ENCODE assay signal across 7 mouse cellular contexts in genomic region chr5:92312046-92312715, GRCm38 (mm10). TPM values are rescaled to one million over a fixed set of nuclear protein-coding genes. Genes with fewer than 3 reads are reported as not detected.
DNase-seq lines count a peak whose midpoint lies in the region; TF ChIP-seq lines count a peak whose summit lies in the region.

No protein-coding gene starts in this region.

- TF ChIP-seq RAD21 in CH12.LX (IDR thresholded peaks at IDR 0.05; ENCODE audit: low read depth, low read length): peak; percentile 96

- H3K27ac ChIP-seq in CH12.LX (ENCODE audit: insufficient read depth, low read depth): no peak overlapping the region
- no peak overlapping the region for H3K27ac ChIP-seq in cortical plate, adult 2 months (ENCODE audit: insufficient read depth, low read length)
- no peak overlapping the region for H3K27ac ChIP-seq in heart, embryonic 10.5 days

- peaks cover 25% of the 10 kb centered on the region for H3K79me2 ChIP-seq in CH12.LX (replicated peaks; ENCODE audit: control insufficient read depth, extremely low read depth, insufficient read depth, poor library complexity, severe bottlenecking)

- no peak overlapping the region for H3K4me3 ChIP-seq in CH12.LX (replicated peaks in 1 of 3; ENCODE audit: low read depth in 2 of 3, low read length in 2 of 3, poor library complexity in 1 of 3)
- H3K4me3 ChIP-seq in cortical plate, adult 2 months (ENCODE audit: insufficient read depth, low read length): no peak overlapping the region
- no peak overlapping the region for H3K4me3 ChIP-seq in heart, embryonic 10.5 days

- no peaks in the 10 kb centered on the region for H3K9me3 ChIP-seq in CH12.LX (replicated peaks; ENCODE audit: low read length)
- H3K9me3 ChIP-seq in heart, embryonic 10.5 days: no peaks in the 10 kb centered on the region

- H3K36me3 ChIP-seq in CH12.LX (replicated peaks in 1 of 2; ENCODE audit: control insufficient read depth in 1 of 2, insufficient read depth in 1 of 2, low read length in 1 of 2): peaks cover 3 to 14% of the 10 kb centered on the region in 2 experiments
- no peaks in the 10 kb centered on the region; the same call in 1 of the 2 replicates for H3K36me3 ChIP-seq in heart, embryonic 10.5 days

- H3K27me3 ChIP-seq in CH12.LX (replicated peaks): no peaks in the 10 kb centered on the region
- H3K27me3 ChIP-seq in heart, embryonic 10.5 days (ENCODE audit: insufficient read depth, poor library complexity, severe bottlenecking): no peaks in the 10 kb centered on the region

- DNase-seq in CH12.LX (ENCODE audit: extremely low read depth) (peak; percentile 92), ZHBTc4 (ENCODE audit: low read depth, low spot score) (peak; percentile 87)
- peak; percentile 84 for DNase-seq in heart, embryonic 10.5 days (ENCODE audit: low spot score)
- peak; percentile 75 to 97 for DNase-seq in layer of hippocampus, postnatal 25 days (ENCODE audit: extremely low spot score in 1 of 2, low spot score in 1 of 2)
- DNase-seq in lung, postnatal 4 days: peak; percentile 46 to 84
- peak; percentile 83 for DNase-seq in skeletal muscle tissue, adult 2 months (ENCODE audit: low read depth, low spot score)

- dilution Hi-C loops in CH12.LX (cut with MboI; ENCODE audit: extremely low pct_ligation_motif_present, extremely low pct_unique_long_range_greater_than_20kb, low sequenced_read_pairs): no loop called here

- in situ Hi-C loops in CH12.LX (cut with MboI; ENCODE audit: low pct_ligation_motif_present, low pct_unique_long_range_greater_than_20kb, low sequenced_read_pairs): no loop called here

- 0 out of 2 replicates have a peak, but pooled peaks have one; percentile 35 for TF ChIP-seq EP300 in CH12.LX (IDR thresholded peaks at IDR 0.05; ENCODE audit: low read length)

- WGBS in heart, embryonic 10.5 days: 17% methylated on average over 13 of the region's 13 CpGs

- H3K4me1 ChIP-seq in CH12.LX (ENCODE audit: control insufficient read depth in 1 of 2, insufficient read depth in 2 of 2): peaks cover 11 to 22% of the 10 kb centered on the region in 2 experiments
- H3K4me1 ChIP-seq in cortical plate, adult 2 months (ENCODE audit: control insufficient read depth, insufficient read depth, low read length): peaks cover 4% of the 10 kb centered on the region; the same call in 1 of the 2 replicates
- H3K4me1 ChIP-seq in heart, embryonic 10.5 days: peaks cover 13% of the 10 kb centered on the region

- peak; percentile 88 to 96 for TF ChIP-seq CTCF in CH12.LX (conservative IDR thresholded peaks at IDR 0.05 in 1 of 2, IDR thresholded peaks at IDR 0.05 in 1 of 2; ENCODE audit: low read depth in 2 of 2, low read length in 2 of 2)
- TF ChIP-seq CTCF in cortical plate, adult 2 months (IDR thresholded peaks at IDR 0.05; ENCODE audit: extremely low read depth, insufficient read depth, low read length): peak; percentile 52; the same call in 1 of the 2 replicates

- no peak for TF ChIP-seq POLR2A in CH12.LX (IDR thresholded peaks at IDR 0.05; ENCODE audit: low read depth, low read length)
- no peak for TF ChIP-seq POLR2A in cortical plate, adult 2 months (IDR thresholded peaks at IDR 0.05; ENCODE audit: extremely low read depth, insufficient read depth, low read length)

- no peak overlapping the region for H3K9ac ChIP-seq in CH12.LX (ENCODE audit: insufficient read depth, low read depth)

- peak overlapping the region; percentile 90 for H3K4me2 ChIP-seq in CH12.LX (ENCODE audit: insufficient read depth, low read depth, poor library complexity, severe bottlenecking)

TF ChIP-seq in CH12.LX, 34 proteins besides CTCF, POLR2A, EP300 and RAD21 (continues in another document):
- peak; percentile 91 for TF ChIP-seq ZC3H11A (IDR thresholded peaks at IDR 0.05; ENCODE audit: low read depth, low read length)
- no peak for TF ChIP-seq TCF12 (IDR thresholded peaks at IDR 0.05; ENCODE audit: low read depth, low read length)
- no peak for TF ChIP-seq E2F4 (IDR thresholded peaks at IDR 0.05; ENCODE audit: insufficient replicate concordance, low read depth, low read length)
- no peak for TF ChIP-seq GABPA (IDR thresholded peaks at IDR 0.05; ENCODE audit: insufficient replicate concordance, low read depth, low read length)
- TF ChIP-seq JUND (conservative IDR thresholded peaks at IDR 0.05; ENCODE audit: low read depth, low read length): peak; percentile 53
- peak; percentile 66; the same call in 1 of the 2 replicates for TF ChIP-seq SIN3A (IDR thresholded peaks at IDR 0.05; ENCODE audit: low read length)
- TF ChIP-seq MYC (IDR thresholded peaks at IDR 0.05; ENCODE audit: low read depth, low read length): peak; percentile 84
- peak; percentile 57 for TF ChIP-seq IRF4 (IDR thresholded peaks at IDR 0.05; ENCODE audit: low read depth, low read length)
- no peak for TF ChIP-seq MEF2A (IDR thresholded peaks at IDR 0.05; ENCODE audit: borderline replicate concordance, low read depth, low read length)
- 0 out of 2 replicates have a peak, but pooled peaks have one; percentile 41 for TF ChIP-seq MXI1 (IDR thresholded peaks at IDR 0.05; ENCODE audit: low read depth, low read length)
- TF ChIP-seq USF1 (IDR thresholded peaks at IDR 0.05; ENCODE audit: low read depth, low read length): no peak
- 0 out of 2 replicates have a peak, but pooled peaks have one; percentile 37 for TF ChIP-seq ELF1 (IDR thresholded peaks at IDR 0.05; ENCODE audit: low read depth, low read length)
- TF ChIP-seq RCOR1 (conservative IDR thresholded peaks at IDR 0.05; ENCODE audit: low read depth, low read length): no peak
- TF ChIP-seq CHD2 (IDR thresholded peaks at IDR 0.05; ENCODE audit: low read length): no peak; the same call in 1 of the 2 replicates
- peak; percentile 95 for TF ChIP-seq SMC3 (IDR thresholded peaks at IDR 0.05; ENCODE audit: low read depth, low read length)
- TF ChIP-seq KAT2A (IDR thresholded peaks at IDR 0.05; ENCODE audit: insufficient replicate concordance, low read length): no peak
- TF ChIP-seq BHLHE40 (IDR thresholded peaks at IDR 0.05; ENCODE audit: low read depth, low read length): peak; percentile 84
- no peak for TF ChIP-seq CHD1 (IDR thresholded peaks at IDR 0.05; ENCODE audit: low read depth, low read length)
- TF ChIP-seq MAX (IDR thresholded peaks at IDR 0.05; ENCODE audit: low read length): peak; percentile 57; the same call in 1 of the 2 replicates
- peak; percentile 82; the same call in 1 of the 2 replicates for TF ChIP-seq TBP (conservative IDR thresholded peaks at IDR 0.05; ENCODE audit: low read depth, low read length)
- TF ChIP-seq UBTF (IDR thresholded peaks at IDR 0.05; ENCODE audit: low read depth, low read length): no peak
- TF ChIP-seq NRF1 (IDR thresholded peaks at IDR 0.05; ENCODE audit: low read depth, low read length): no peak
- no peak for TF ChIP-seq MAZ (IDR thresholded peaks at IDR 0.05; ENCODE audit: low read depth, low read length)
- no peak for TF ChIP-seq JUN (IDR thresholded peaks at IDR 0.05; ENCODE audit: insufficient read depth, low read depth, low read length)
- no peak for TF ChIP-seq PAX5 (IDR thresholded peaks at IDR 0.05; ENCODE audit: low read length)
- no peak for TF ChIP-seq MAFK (IDR thresholded peaks at IDR 0.05; ENCODE audit: insufficient replicate concordance, low read length)
- TF ChIP-seq ETS1 (conservative IDR thresholded peaks at IDR 0.05; ENCODE audit: low read depth, low read length): 0 out of 2 replicates have a peak, but pooled peaks have one; percentile 9
- no peak for TF ChIP-seq POLR2AphosphoS2 (IDR thresholded peaks at IDR 0.05; ENCODE audit: low read depth, low read length)
- no peak for TF ChIP-seq ZKSCAN1 (IDR thresholded peaks at IDR 0.05; ENCODE audit: borderline replicate concordance, low read depth, low read length)
- no peak for TF ChIP-seq ZNF384 (IDR thresholded peaks at IDR 0.05; ENCODE audit: low read depth, low read length)
- TF ChIP-seq USF2 (conservative IDR thresholded peaks at IDR 0.05; ENCODE audit: low read depth, low read length): no peak

RNA-seq across cellular contexts. Expression of gene Sdad1, which starts 1.9 kb away (rescaled TPM):
- total RNA-seq in CH12.LX (2012; rRNA removed) (43.6 and 51.7 TPM in 2 replicates), CH12.LX (2014; rRNA removed) (62.9 and 63.7 TPM in 2 replicates)
- polyA plus RNA-seq in CH12.LX (2012; ENCODE audit: insufficient read length, low read depth): 72.9 and 95.3 TPM in 2 replicates
- 11.8 and 13.8 TPM in 2 replicates for polyA plus RNA-seq in cortical plate, adult 2 months (2012; rRNA removed)
- 33.2 and 39.5 TPM in 2 replicates for polyA plus RNA-seq in heart, embryonic 10.5 days (2016; fragmentation: Nextera tagmentation; extraction: Ambion mirVana)
- total RNA-seq in layer of hippocampus, postnatal 25 days (2021): 10 to 100 TPM; 20.1 to 25.5 TPM

RNA-seq across cellular contexts. Expression of gene Cxcl9, which starts 15.7 kb away (rescaled TPM):
- total RNA-seq in CH12.LX (2012; rRNA removed): not detected in 2 replicates
- not detected in 2 replicates for total RNA-seq in CH12.LX (2014; rRNA removed)
- polyA plus RNA-seq in CH12.LX (2012; ENCODE audit: insufficient read length, low read depth): not detected in 2 replicates
- not detected in 2 replicates for polyA plus RNA-seq in cortical plate, adult 2 months (2012; rRNA removed)
- polyA plus RNA-seq in heart, embryonic 10.5 days (2016; fragmentation: Nextera tagmentation; extraction: Ambion mirVana): not detected in 2 replicates
- total RNA-seq in layer of hippocampus, postnatal 25 days (2021): not detected

RNA-seq across cellular contexts. Expression of gene Art3, which starts 19.4 kb away (rescaled TPM):
- 0.25 and 0.34 TPM in 2 replicates for total RNA-seq in CH12.LX (2012; rRNA removed)
- not detected in 2 replicates for total RNA-seq in CH12.LX (2014; rRNA removed)
- not detected in 2 replicates for polyA plus RNA-seq in CH12.LX (2012; ENCODE audit: insufficient read length, low read depth)
- 13.8 and 15.2 TPM in 2 replicates for polyA plus RNA-seq in cortical plate, adult 2 months (2012; rRNA removed)
- 19.8 and 37.7 TPM in 2 replicates for polyA plus RNA-seq in heart, embryonic 10.5 days (2016; fragmentation: Nextera tagmentation; extraction: Ambion mirVana)
- total RNA-seq in layer of hippocampus, postnatal 25 days (2021): 1 to 10 TPM; 5.0 to 5.5 TPM

RNA-seq across cellular contexts. Expression of gene Naaa, which starts 34.2 kb away (rescaled TPM):
- total RNA-seq in CH12.LX (2012; rRNA removed): 13.7 and 16.2 TPM in 2 replicates
- total RNA-seq in CH12.LX (2014; rRNA removed): 13.5 and 15.4 TPM in 2 replicates
- 11.5 and 14.5 TPM in 2 replicates for polyA plus RNA-seq in CH12.LX (2012; ENCODE audit: insufficient read length, low read depth)
- polyA plus RNA-seq in cortical plate, adult 2 months (2012; rRNA removed): 48.7 and 50.7 TPM in 2 replicates
- 7.0 and 9.2 TPM in 2 replicates for polyA plus RNA-seq in heart, embryonic 10.5 days (2016; fragmentation: Nextera tagmentation; extraction: Ambion mirVana)
- 10 to 100 TPM; 46.4 to 48.1 TPM for total RNA-seq in layer of hippocampus, postnatal 25 days (2021)

RNA-seq across cellular contexts. Expression of gene Cxcl10, which starts 36.5 kb away (rescaled TPM):
- total RNA-seq in CH12.LX (2012; rRNA removed): 0.30 and 0.55 TPM in 2 replicates
- 1.8 and 2.6 TPM in 2 replicates for total RNA-seq in CH12.LX (2014; rRNA removed)
- polyA plus RNA-seq in CH12.LX (2012; ENCODE audit: insufficient read length, low read depth): 4.9 and 5.1 TPM in 2 replicates
- polyA plus RNA-seq in cortical plate, adult 2 months (2012; rRNA removed): 0.40 and 1.1 TPM in 2 replicates
- polyA plus RNA-seq in heart, embryonic 10.5 days (2016; fragmentation: Nextera tagmentation; extraction: Ambion mirVana): 0.64 TPM in 1 of 2 replicates, not detected in the other
- not detected for total RNA-seq in layer of hippocampus, postnatal 25 days (2021)

Comparison
In these comparisons a context has a peak if more than half of its experiments do, and no peak if none do; other contexts are left out.
1. RNA of gene Art3, which starts 19.4 kb away (polyA plus RNA-seq): 19.8 to 37.7 TPM in heart, embryonic 10.5 days and 13.8 to 15.2 TPM in cortical plate, adult 2 months; not detected in CH12.LX; every median in the first group is over 10 times any median in the second.
2. Peak in every context shown above with its lines, with median percentiles within 50 percentile points of each other: DNase-seq.